Mouse (Mus musculus) embryo, embryonic 11 days (tissue): Measurements from ENCODE around the gene Psmd6.

Experiments
- DNase-seq: peaks from one replicate; pipeline ENCODE4 v3.0.0-alpha.2; 2015

The Psmd6 gene

GRCm38 (mm10) chr14:14063382-14063781 is 57.4 kb downstream of the Psmd6 start:
- DNase-seq = no peak

DNA sequence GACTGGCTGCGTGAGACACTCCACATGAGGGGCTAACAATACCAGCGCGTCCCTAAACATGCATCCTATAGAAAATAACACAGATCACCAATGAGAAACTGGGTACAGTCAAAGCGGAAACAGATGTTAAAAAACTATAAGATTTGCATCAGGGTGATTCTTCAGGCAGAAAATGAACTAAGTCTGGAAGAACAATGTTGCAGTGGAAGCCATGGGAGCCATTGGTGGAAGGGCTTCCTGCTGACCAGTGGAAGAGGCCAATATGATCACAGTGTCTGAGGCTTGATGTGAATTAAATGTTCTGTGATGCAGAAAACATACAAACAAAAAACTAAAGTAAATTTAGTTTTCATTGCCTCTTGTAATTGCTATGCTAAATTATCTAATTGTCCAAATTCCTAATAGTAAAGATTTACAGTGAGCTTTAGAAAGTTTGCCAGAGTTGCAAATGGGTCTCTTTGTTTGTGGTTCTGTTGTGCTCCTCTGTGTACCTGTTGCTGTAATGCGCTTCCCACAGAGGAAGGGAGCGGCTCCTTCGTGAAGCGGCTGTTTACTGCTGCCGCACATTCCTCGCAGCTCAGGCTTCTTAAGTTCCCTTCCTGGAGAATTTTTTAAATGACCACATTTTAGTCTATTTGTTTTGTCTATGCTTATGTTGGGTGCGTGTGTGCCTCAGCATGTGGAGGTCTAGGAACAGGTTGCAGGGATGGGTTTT is 58.1 kb downstream of the Psmd6 start:
- no peak for DNase-seq
